Mouse (Mus musculus) small intestine, adult 2 months (tissue): ENCODE results near the gene Onecut1.

Experiments used
- CTCF ChIP-seq: fragments of 200-500 bp; IDR thresholded peaks from 2 replicates; pipeline ENCODE4 v1.5.1; 2012; ENCODE audit warnings: low read depth, mild to moderate bottlenecking, control low read depth, inconsistent platforms, low read length, moderate library complexity, mixed read lengths; ENCODE audit not compliant: insufficient replicate concordance, insufficient read length; ENCODE audit errors: extremely low read depth
- POLR2A ChIP-seq: fragments of 200-500 bp; IDR thresholded peaks from 2 replicates; pipeline ENCODE4 v1.6.1; 2012; ENCODE audit warnings: low read depth, mild to moderate bottlenecking, control low read depth, inconsistent platforms, low read length, moderate library complexity

GRCm38 (mm10) chr9:74853191-74854072, 8.3 kb upstream of the Onecut1 start:
- TF ChIP-seq CTCF (no peak), POLR2A (no peak)
